Mouse (Mus musculus): Measurements from ENCODE around the gene Nox3. TPM values are rescaled to one million over a fixed set of nuclear protein-coding genes. Genes with fewer than 3 reads are reported as not detected.

Gene Nox3
- polyA plus RNA-seq, 1 experiment from 2014 or later: not detected

- ATAC-seq (replicated peaks): no peak
- 12% methylated on average over 3 of the region's 3 CpGs for WGBS
- H3K27me3 ChIP-seq (replicated peaks): no peaks in the 10 kb centered on the region
Measured at GRCm38 (mm10) chr17:3650377-3650776, 45.7 kb downstream of the Nox3 start.

GRCm38 (mm10) chr17:3643582-3643981 lies 52.5 kb downstream of the Nox3 start:
- Histone ChIP-seq H3K27ac (no peak overlapping the region), H3K4me3 (no peak overlapping the region), H3K4me2 (no peak overlapping the region), H3K9ac (no peak overlapping the region), H3K36me3 (replicated peaks) (no peaks in the 10 kb centered on the region), H3K4me1 (peaks cover 5% of the 10 kb centered on the region; the same call in 1 of the 2 replicates), H3K9me3 (no peaks in the 10 kb centered on the region), H3K27me3 (replicated peaks) (no peaks in the 10 kb centered on the region)
- no peak for ATAC-seq (replicated peaks)
- WGBS: 95% methylated on average over 2 of the region's 2 CpGs

More at GRCm38 (mm10) chr17:3650377-3650776, 45.7 kb downstream of the Nox3 start:
- no peaks in the 10 kb centered on the region for H3K36me3 ChIP-seq (replicated peaks)
- no peak overlapping the region for H3K27ac ChIP-seq
- no peak overlapping the region for H3K4me3 ChIP-seq
- H3K4me1 ChIP-seq: 0 out of 2 replicates have a peak, but pooled peaks cover 7% of the 10 kb centered on the region
- no peaks in the 10 kb centered on the region for H3K9me3 ChIP-seq
- H3K4me2 ChIP-seq: no peak overlapping the region
- H3K9ac ChIP-seq: no peak overlapping the region

- no peak overlapping the region for H3K4me2 ChIP-seq
- no peaks in the 10 kb centered on the region for H3K27me3 ChIP-seq (replicated peaks)
- no peak overlapping the region for H3K9ac ChIP-seq
- H3K9me3 ChIP-seq: no peaks in the 10 kb centered on the region
- no peak overlapping the region for H3K27ac ChIP-seq
- no peak for ATAC-seq (replicated peaks)
- 25% methylated on average over 5 of the region's 5 CpGs for WGBS
- H3K4me3 ChIP-seq: no peak overlapping the region
- H3K4me1 ChIP-seq: peaks cover 5% of the 10 kb centered on the region; the same call in 1 of the 2 replicates
- H3K36me3 ChIP-seq (replicated peaks): no peaks in the 10 kb centered on the region
Measured at GRCm38 (mm10) chr17:3641456-3641855, 54.6 kb downstream of the Nox3 start.

- Histone ChIP-seq H3K4me2 (no peak overlapping the region), H3K27ac (no peak overlapping the region), H3K27me3 (replicated peaks) (no peaks in the 10 kb centered on the region), H3K9ac (no peak overlapping the region), H3K36me3 (replicated peaks) (no peaks in the 10 kb centered on the region), H3K4me3 (no peak overlapping the region), H3K9me3 (no peaks in the 10 kb centered on the region), H3K4me1 (peaks cover 5% of the 10 kb centered on the region; the same call in 1 of the 2 replicates)
- WGBS: 67% methylated on average over 3 of the region's 3 CpGs
- no peak for ATAC-seq (replicated peaks)
Measured at GRCm38 (mm10) chr17:3638757-3639156, 57.3 kb downstream of the Nox3 start.

GRCm38 (mm10) chr17:3632501-3632900 lies 63.6 kb downstream of the Nox3 start:
- Histone ChIP-seq H3K9me3 (no peaks in the 10 kb centered on the region), H3K27me3 (replicated peaks) (no peaks in the 10 kb centered on the region), H3K4me2 (no peak overlapping the region), H3K36me3 (replicated peaks) (no peaks in the 10 kb centered on the region), H3K9ac (no peak overlapping the region), H3K4me3 (no peak overlapping the region), H3K4me1 (no peaks in the 10 kb centered on the region), H3K27ac (no peak overlapping the region)
- 67% methylated on average over 3 of the region's 3 CpGs for WGBS
- ATAC-seq (replicated peaks): no peak

GRCm38 (mm10) chr17:3616329-3617216 lies 79.5 kb downstream of the Nox3 start:
- 53% methylated on average over 7 of the region's 7 CpGs for WGBS
- peaks cover 5% of the 10 kb centered on the region for H3K4me1 ChIP-seq
- no peaks in the 10 kb centered on the region for H3K27me3 ChIP-seq (replicated peaks)
- H3K9me3 ChIP-seq: no peaks in the 10 kb centered on the region
- H3K36me3 ChIP-seq (replicated peaks): no peaks in the 10 kb centered on the region
- H3K27ac ChIP-seq: no peak overlapping the region
- H3K9ac ChIP-seq: no peak overlapping the region
- no peak for ATAC-seq (replicated peaks)
- H3K4me3 ChIP-seq: no peak overlapping the region
- no peak overlapping the region for H3K4me2 ChIP-seq

- Histone ChIP-seq H3K9ac (no peak overlapping the region), H3K36me3 (replicated peaks) (no peaks in the 10 kb centered on the region), H3K4me2 (no peak overlapping the region), H3K4me1 (peaks cover 8% of the 10 kb centered on the region), H3K4me3 (no peak overlapping the region), H3K9me3 (no peaks in the 10 kb centered on the region), H3K27me3 (replicated peaks) (no peaks in the 10 kb centered on the region), H3K27ac (no peak overlapping the region)
- WGBS: 83% methylated on average over 1 of the region's 1 CpGs
- no peak for ATAC-seq (replicated peaks)
Measured at GRCm38 (mm10) chr17:3615553-3615952, 80.5 kb downstream of the Nox3 start.

GRCm38 (mm10) chr17:3611781-3612075 lies 84.3 kb downstream of the Nox3 start:
- peak overlapping the region; percentile 48 for H3K4me2 ChIP-seq
- H3K4me3 ChIP-seq: no peak overlapping the region
- no peaks in the 10 kb centered on the region for H3K27me3 ChIP-seq (replicated peaks)
- peak overlapping the region; percentile 87 for H3K27ac ChIP-seq
- H3K9me3 ChIP-seq: no peaks in the 10 kb centered on the region
- peak; percentile 62 for ATAC-seq (replicated peaks)
- WGBS: 63% methylated on average over 5 of the region's 5 CpGs
- H3K36me3 ChIP-seq (replicated peaks): no peaks in the 10 kb centered on the region
- peaks cover 14% of the 10 kb centered on the region for H3K4me1 ChIP-seq
- peak overlapping the region; percentile 16; the same call in 1 of the 2 replicates for H3K9ac ChIP-seq

GRCm38 (mm10) chr17:3610928-3611780 lies 84.9 kb downstream of the Nox3 start:
- 9% methylated on average over 21 of the region's 21 CpGs for WGBS

GRCm38 (mm10) chr17:3610307-3610754 lies 85.7 kb downstream of the Nox3 start:
- Histone ChIP-seq H3K36me3 (replicated peaks) (no peaks in the 10 kb centered on the region), H3K27me3 (replicated peaks) (no peaks in the 10 kb centered on the region), H3K4me1 (peaks cover 14% of the 10 kb centered on the region), H3K4me3 (peak overlapping the region; percentile 30), H3K9ac (peak overlapping the region; percentile 16), H3K9me3 (no peaks in the 10 kb centered on the region), H3K4me2 (peak overlapping the region; percentile 48), H3K27ac (peak overlapping the region; percentile 87)
- WGBS: 31% methylated on average over 7 of the region's 7 CpGs
- ATAC-seq (replicated peaks): peak; percentile 52; the same call in 1 of the 2 replicates

More at GRCm38 (mm10) chr17:3610928-3611780, 84.9 kb downstream of the Nox3 start:
- peak overlapping the region; percentile 16 for H3K9ac ChIP-seq
- H3K36me3 ChIP-seq (replicated peaks): no peaks in the 10 kb centered on the region
- peak overlapping the region; percentile 30 for H3K4me3 ChIP-seq
- H3K27me3 ChIP-seq (replicated peaks): no peaks in the 10 kb centered on the region
- H3K4me2 ChIP-seq: peak overlapping the region; percentile 48
- no peaks in the 10 kb centered on the region for H3K9me3 ChIP-seq
- ATAC-seq (replicated peaks): peak; percentile 93
- peak overlapping the region; percentile 87 for H3K27ac ChIP-seq
- peaks cover 14% of the 10 kb centered on the region for H3K4me1 ChIP-seq

GRCm38 (mm10) chr17:3602954-3603672 lies 92.9 kb downstream of the Nox3 start:
- H3K4me3 ChIP-seq: no peak overlapping the region
- H3K36me3 ChIP-seq (replicated peaks): no peaks in the 10 kb centered on the region
- H3K4me2 ChIP-seq: no peak overlapping the region
- H3K27me3 ChIP-seq (replicated peaks): no peaks in the 10 kb centered on the region
- H3K9ac ChIP-seq: no peak overlapping the region
- H3K9me3 ChIP-seq: no peaks in the 10 kb centered on the region
- no peak overlapping the region for H3K27ac ChIP-seq
- 93% methylated on average over 6 of the region's 6 CpGs for WGBS
- no peak for ATAC-seq (replicated peaks)
- no peaks in the 10 kb centered on the region for H3K4me1 ChIP-seq

GRCm38 (mm10) chr17:3598393-3598792 lies 97.7 kb downstream of the Nox3 start:
- 79% methylated on average over 1 of the region's 1 CpGs for WGBS
- no peaks in the 10 kb centered on the region for H3K9me3 ChIP-seq
- H3K4me1 ChIP-seq: no peaks in the 10 kb centered on the region; the same call in 1 of the 2 replicates
- H3K27ac ChIP-seq: no peak overlapping the region
- H3K4me2 ChIP-seq: no peak overlapping the region
- H3K27me3 ChIP-seq (replicated peaks): no peaks in the 10 kb centered on the region
- no peak overlapping the region for H3K4me3 ChIP-seq
- H3K9ac ChIP-seq: no peak overlapping the region
- no peak for ATAC-seq (replicated peaks)
- no peaks in the 10 kb centered on the region for H3K36me3 ChIP-seq (replicated peaks)

All from midbrain, embryonic 15.5 days (tissue).